Mouse (Mus musculus) NIH3T3 (cell line): ENCODE data around the gene Gpat3.

Source experiments
- DNase-seq: peaks from one replicate; pipeline ENCODE4 v3.0.0-alpha.2; 2012; ENCODE audit warnings: low read depth

Gene Gpat3

GRCm38 (mm10) chr5:100916416-100916815 is 70.9 kb downstream of the Gpat3 start:
- DNase-seq, result peak; percentile 48

GRCm38 (mm10) chr5:100917252-100917774 is 71.8 kb downstream of the Gpat3 start:
- DNase-seq, result peak; percentile 75

- DNase-seq, result peak; percentile 87
Measured at GRCm38 (mm10) chr5:100919069-100919468, 73.6 kb downstream of the Gpat3 start.

GRCm38 (mm10) chr5:100929698-100930097 is 84.2 kb downstream of the Gpat3 start:
- no peak for DNase-seq

GRCm38 (mm10) chr5:100943716-100944115 is 98.2 kb downstream of the Gpat3 start:
- DNase-seq, result no peak

- no peak for DNase-seq
Measured at GRCm38 (mm10) chr5:100945336-100945735, 99.8 kb downstream of the Gpat3 start.
